Mouse (Mus musculus) lung, adult 2 months (tissue): ENCODE data around the gene Phpt1. TPM values are rescaled to one million over a fixed set of nuclear protein-coding genes. Genes with fewer than 3 reads are reported as not detected.
A peak's percentile ranks its signal among the peaks of the same experiment; 100 is the strongest.

Experiments used
- DNase-seq: peaks from one replicate; pipeline ENCODE4 v3.0.0; 2022
- H3K4me1 ChIP-seq: fragments of 200-500 bp; 2 replicates; pipeline ENCODE4 v1.6.1; 2011; ENCODE audit warnings: low read length; ENCODE audit not compliant: control insufficient read depth, insufficient read depth
- H3K4me3 ChIP-seq: fragments of 200-500 bp; replicated peaks from 2 replicates; pipeline ENCODE3; 2011; ENCODE audit warnings: low read depth, mild to moderate bottlenecking, control low read depth, low read length; ENCODE audit errors: extremely low read depth
- CTCF ChIP-seq: fragments of 200-500 bp; IDR thresholded peaks from 2 replicates; pipeline ENCODE4 v1.5.1; 2011; ENCODE audit warnings: mild to moderate bottlenecking, low read length, control low read depth; ENCODE audit not compliant: insufficient read depth
- POLR2A ChIP-seq: fragments of 200-500 bp; IDR thresholded peaks from 2 replicates; pipeline ENCODE4 v1.6.1; 2011; ENCODE audit warnings: low read depth, mild to moderate bottlenecking, control low read depth, low read length, borderline replicate concordance; ENCODE audit errors: extremely low read depth
- WGBS: fragments of 180-500 bp; shearing (Covaris S2); methylation state at CpG from one replicate; pipeline ENCODE4 v1.1.7; 2018; 5-methylcytosine and 5-hydroxymethylcytosine counted together
- polyA plus RNA-seq: library from polyadenylated mRNA; depleted of rRNA; stranded (reverse); fragments of >200 nt; gene quantifications from 2 replicates; pipeline ENCODE4 v1.2.3, GENCODE M21; 2012

Phpt1 gene
- polyA plus RNA-seq, 1 experiment = 59.6 TPM

DNA sequence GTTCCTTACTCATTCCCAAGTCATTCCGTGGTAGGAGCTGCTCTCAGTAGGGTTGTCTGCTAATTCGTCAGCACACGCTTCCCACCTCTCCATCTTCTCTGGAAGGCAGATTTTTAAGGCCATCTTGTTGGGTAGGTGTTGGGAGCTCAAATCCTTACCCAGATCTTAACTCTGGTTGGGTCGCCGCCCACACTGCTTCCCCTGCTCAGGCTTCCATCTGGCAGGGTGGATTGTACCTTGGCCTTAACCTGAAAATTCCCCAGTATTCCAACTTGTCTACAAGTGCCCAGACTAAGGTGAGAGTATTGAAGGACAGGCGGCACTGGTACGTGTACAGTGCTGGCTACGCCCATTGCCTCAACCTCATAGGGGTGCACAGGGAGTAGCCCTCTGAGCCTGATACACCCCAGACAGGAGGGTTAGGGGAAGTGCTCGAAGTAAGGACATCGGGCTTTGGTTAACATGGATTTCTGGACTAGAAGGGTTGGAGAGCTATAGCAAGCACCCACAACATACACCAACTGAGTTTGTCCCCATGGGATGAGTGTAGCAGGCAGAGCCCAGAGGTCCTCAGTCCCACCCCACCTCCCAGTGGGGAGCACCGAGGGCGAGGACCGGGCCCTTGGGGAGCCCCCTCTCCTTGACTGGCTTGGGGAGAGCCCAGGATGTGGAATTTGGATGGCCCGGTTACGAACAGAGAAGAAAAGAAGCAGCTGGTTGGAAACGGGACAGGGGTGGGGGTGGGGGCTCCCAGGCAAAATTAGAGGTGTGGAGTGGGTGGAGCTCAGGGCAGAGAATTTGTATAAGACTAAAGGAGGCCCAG, 1.2 kb upstream of the Phpt1 start:
- peaks cover 20% of the 10 kb centered on the region for H3K4me1 ChIP-seq
- WGBS = 78% methylated on average over 16 of the region's 16 CpGs
- no peak for DNase-seq
- H3K4me3 ChIP-seq = no peak overlapping the region
- TF ChIP-seq CTCF = no peak
- TF ChIP-seq POLR2A = no peak

DNA sequence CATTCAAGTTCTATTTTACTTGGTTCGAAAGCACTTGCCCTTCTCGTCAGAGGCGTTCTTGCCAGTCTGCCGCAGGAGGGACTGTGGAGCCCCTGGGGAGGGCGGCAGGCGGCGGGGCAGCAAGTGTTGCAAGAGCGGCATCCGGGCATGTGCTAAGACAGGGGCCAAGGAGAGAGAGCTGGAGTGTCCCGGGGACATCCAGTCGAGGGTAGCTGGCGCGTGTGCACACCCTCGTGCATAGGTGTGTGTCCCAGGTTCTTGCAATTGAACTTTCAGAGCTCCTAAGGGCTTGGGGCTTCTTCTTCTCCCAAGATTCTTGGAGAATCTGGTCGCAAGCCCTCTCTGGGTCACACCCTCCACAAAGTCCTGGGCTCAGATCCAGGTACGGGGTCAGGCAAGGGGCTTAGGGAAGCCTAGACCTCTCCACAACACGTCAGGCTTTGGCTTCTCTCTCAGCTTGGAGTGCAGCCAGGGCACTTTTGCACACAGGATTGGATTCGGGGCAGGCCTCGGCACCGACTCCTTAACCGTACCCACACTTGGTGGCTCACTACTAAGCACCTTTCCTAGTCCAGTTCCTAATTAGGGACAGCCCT, 506 bp upstream of the Phpt1 start:
- H3K4me3 ChIP-seq = peak overlapping the region; percentile 64
- WGBS = 6% methylated on average over 21 of the region's 21 CpGs
- H3K4me1 ChIP-seq = peaks cover 18% of the 10 kb centered on the region
- peak; percentile 48 for DNase-seq
- TF ChIP-seq POLR2A = no peak
- TF ChIP-seq CTCF = no peak

DNA sequence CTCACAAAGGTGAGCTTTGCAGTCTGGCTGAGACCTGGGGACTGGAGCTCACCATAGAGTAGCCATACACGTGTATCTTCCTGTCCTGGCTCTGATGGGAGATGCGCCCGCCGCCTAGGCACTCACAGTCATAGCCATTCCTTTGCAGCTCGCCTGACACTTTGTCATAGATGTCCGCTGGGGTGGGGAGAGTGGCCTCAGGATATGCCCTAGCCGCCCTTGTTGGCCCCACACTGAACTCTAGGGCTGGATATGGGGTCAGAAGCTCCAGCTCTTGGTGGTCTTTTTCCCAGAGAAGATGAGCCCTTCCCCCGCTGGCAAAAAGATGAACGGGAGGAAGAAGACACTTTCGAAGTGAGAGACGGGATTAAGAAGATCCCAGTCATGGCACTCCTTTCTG, 888 bp downstream of the Phpt1 start:
- no peak for DNase-seq
- TF ChIP-seq POLR2A (no peak), CTCF (no peak)
- peaks cover 17% of the 10 kb centered on the region for H3K4me1 ChIP-seq
- WGBS = 11% methylated on average over 11 of the region's 11 CpGs
- peak overlapping the region; percentile 83 for H3K4me3 ChIP-seq

- WGBS = 89% methylated on average over 2 of the region's 2 CpGs
- TF ChIP-seq POLR2A (no peak), CTCF (no peak)
- Histone ChIP-seq H3K4me1 (peaks cover 11% of the 10 kb centered on the region), H3K4me3 (no peak overlapping the region)
- no peak for DNase-seq
Observed at GRCm38 (mm10) chr2:25573068-25573467, 2.0 kb downstream of the Phpt1 start.

DNA sequence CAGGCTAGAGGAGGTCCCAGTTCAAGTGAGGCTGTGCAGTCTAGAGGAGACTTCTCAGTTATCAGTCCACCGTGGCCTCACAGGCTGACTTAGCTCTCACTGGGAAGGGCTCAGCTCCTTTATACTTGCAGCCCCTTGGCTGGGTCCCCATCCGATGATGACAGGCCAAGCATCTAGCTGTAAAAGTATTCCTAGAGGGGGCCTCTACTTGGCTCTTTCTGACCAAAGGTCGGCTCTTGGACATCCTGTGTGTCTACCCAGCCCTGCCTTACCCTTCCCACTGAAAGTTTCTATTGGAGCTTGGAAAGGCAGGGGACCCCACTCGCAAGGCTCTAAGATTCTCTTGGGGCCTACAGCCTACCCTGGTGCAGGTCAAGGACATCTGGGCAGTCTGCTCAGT, 3.8 kb downstream of the Phpt1 start:
- no peak overlapping the region for H3K4me3 ChIP-seq
- no peak for TF ChIP-seq CTCF
- no peak for TF ChIP-seq POLR2A
- WGBS = 87% methylated on average over 4 of the region's 4 CpGs
- no peak for DNase-seq
- peaks cover 7% of the 10 kb centered on the region for H3K4me1 ChIP-seq

DNA sequence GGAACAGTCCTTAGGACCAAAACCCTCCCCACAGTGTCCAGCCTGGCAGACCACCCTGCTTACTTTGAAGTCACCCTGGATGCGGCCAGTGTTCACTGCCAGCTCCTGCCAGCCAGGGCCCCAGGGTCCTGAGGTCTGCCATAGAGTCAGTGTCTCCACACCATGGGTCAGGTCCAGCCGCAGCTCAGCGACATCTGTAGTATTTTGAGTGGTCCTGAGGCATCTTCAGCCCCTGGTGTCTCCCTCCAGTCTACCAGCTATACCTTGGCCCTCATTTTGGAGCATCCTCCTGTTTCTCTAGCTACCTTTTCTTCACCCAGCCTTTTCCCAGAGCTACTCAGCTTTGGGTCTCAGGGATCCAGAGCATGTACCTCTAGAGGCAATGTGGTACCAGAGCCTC, 5.7 kb downstream of the Phpt1 start:
- no peak for DNase-seq
- WGBS = 91% methylated on average over 3 of the region's 3 CpGs
- no peak for TF ChIP-seq CTCF
- TF ChIP-seq POLR2A = no peak
- Histone ChIP-seq H3K4me3 (no peak overlapping the region), H3K4me1 (peaks cover 2% of the 10 kb centered on the region; the same call in 1 of the 2 replicates)

GRCm38 (mm10) chr2:25568473-25569019, 6.5 kb downstream of the Phpt1 start:
- Histone ChIP-seq H3K4me3 (no peak overlapping the region), H3K4me1 (no peaks in the 10 kb centered on the region)
- DNase-seq = no peak
- no peak for TF ChIP-seq CTCF
- no peak for TF ChIP-seq POLR2A
- WGBS = 86% methylated on average over 6 of the region's 6 CpGs

- no peak for DNase-seq
- no peak overlapping the region for H3K4me3 ChIP-seq
- WGBS = 82% methylated on average over 6 of the region's 6 CpGs
- TF ChIP-seq CTCF = no peak
- TF ChIP-seq POLR2A = no peak
- H3K4me1 ChIP-seq = no peaks in the 10 kb centered on the region
Observed at GRCm38 (mm10) chr2:25566558-25566957, 8.5 kb downstream of the Phpt1 start.

GRCm38 (mm10) chr2:25565741-25566140, 9.3 kb downstream of the Phpt1 start:
- Histone ChIP-seq H3K4me3 (no peak overlapping the region), H3K4me1 (no peaks in the 10 kb centered on the region)
- no peak for DNase-seq
- 91% methylated on average over 8 of the region's 8 CpGs for WGBS
- TF ChIP-seq POLR2A (no peak), CTCF (no peak)
